ENCODE assay signal across 15 mouse cellular contexts in genomic region chr13:53919851-53920381, GRCm38 (mm10).
A peak's percentile ranks its signal among the peaks of the same experiment; 100 is the strongest.
DNase-seq lines count a peak whose midpoint lies in the region; ATAC-seq and TF ChIP-seq lines count a peak whose summit lies in the region.
"Had no signal": no experiment of that assay in that cellular context is flagged by ENCODE, and none has a peak within 500 bp of the region (broad histone marks: within the 10 kb centered on the region; RNA-seq: fewer than 3 reads in every experiment).

No protein-coding gene starts in this region.

- no peak overlapping the region for H3K4me3 ChIP-seq in heart, embryonic 10.5 days
- H3K4me3 ChIP-seq in lung, embryonic 14.5 days (ENCODE audit: low read depth, low read length): no peak overlapping the region
- no peak overlapping the region for H3K4me3 ChIP-seq in lung, adult 2 months (replicated peaks; ENCODE audit: extremely low read depth, low read depth, low read length)
- H3K4me3 ChIP-seq in heart, embryonic 15.5 days: no peak overlapping the region
- no peak overlapping the region for H3K4me3 ChIP-seq in stomach, embryonic 15.5 days (replicated peaks)
- H3K4me3 ChIP-seq: embryonic facial prominence, embryonic 13.5 days; gastrocnemius, adult 2 months; hindbrain, embryonic 15.5 days had no signal

- DNase-seq in heart, embryonic 10.5 days (ENCODE audit: low spot score): peak; percentile 54
- no peak for DNase-seq in heart, postnatal 4 days
- peak; percentile 68 for DNase-seq in lung, embryonic 14.5 days
- DNase-seq in lung, adult 2 months: no peak
- DNase-seq: cerebellum, postnatal 25 days; gastrocnemius, adult 2 months; right cerebral cortex, postnatal 14 days; thymus, postnatal 4 days had no signal

- no peak overlapping the region for H3K4me2 ChIP-seq in lung, embryonic 14.5 days
- H3K4me2 ChIP-seq in heart, embryonic 15.5 days: no peak overlapping the region
- H3K4me2 ChIP-seq in stomach, embryonic 15.5 days: no peak overlapping the region
- H3K4me2 ChIP-seq: embryonic facial prominence, embryonic 13.5 days; hindbrain, embryonic 15.5 days had no signal

- H3K4me1 ChIP-seq in heart, embryonic 10.5 days: peaks cover 13% of the 10 kb centered on the region; the same call in 1 of the 2 replicates
- peaks cover 11% of the 10 kb centered on the region; the same call in 1 of the 2 replicates for H3K4me1 ChIP-seq in lung, embryonic 14.5 days (ENCODE audit: insufficient read depth)
- no peaks in the 10 kb centered on the region for H3K4me1 ChIP-seq in lung, adult 2 months (ENCODE audit: control insufficient read depth, insufficient read depth, low read length)
- H3K4me1 ChIP-seq in heart, embryonic 15.5 days (replicated peaks): peaks cover 32% of the 10 kb centered on the region
- peaks cover 6% of the 10 kb centered on the region; the same call in 1 of the 2 replicates for H3K4me1 ChIP-seq in stomach, embryonic 15.5 days
- H3K4me1 ChIP-seq: embryonic facial prominence, embryonic 13.5 days; hindbrain, embryonic 15.5 days had no signal

- H3K36me3 ChIP-seq in heart, embryonic 10.5 days: no peaks in the 10 kb centered on the region
- H3K36me3 ChIP-seq in lung, embryonic 14.5 days (ENCODE audit: insufficient read depth): no peaks in the 10 kb centered on the region
- H3K36me3 ChIP-seq in heart, embryonic 15.5 days: no peaks in the 10 kb centered on the region
- no peaks in the 10 kb centered on the region for H3K36me3 ChIP-seq in stomach, embryonic 15.5 days
- H3K36me3 ChIP-seq: embryonic facial prominence, embryonic 13.5 days; hindbrain, embryonic 15.5 days had no signal

- peak; percentile 52; the same call in 1 of the 2 replicates for ATAC-seq in lung, embryonic 14.5 days (ENCODE audit: insufficient read depth)
- 0 out of 2 replicates have a peak, but pooled peaks have one; percentile 35 for ATAC-seq in heart, embryonic 15.5 days (replicated peaks; ENCODE audit: insufficient number of reproducible peaks, insufficient read depth, low FRiP score, low read depth)
- peak; percentile 85; the same call in 1 of the 2 replicates for ATAC-seq in stomach, embryonic 15.5 days (ENCODE audit: insufficient read depth, low FRiP score, low read depth)
- ATAC-seq in cerebellum, adult (ENCODE audit: insufficient number of reproducible peaks, low FRiP score, low TSS enrichment): no peak
- ATAC-seq in inflammation-experienced regulatory T-cells, adult 6 months: no peak
- ATAC-seq: forebrain, embryonic 14.5 days had no signal

- no peak overlapping the region for H3K9ac ChIP-seq in lung, embryonic 14.5 days
- no peak overlapping the region for H3K9ac ChIP-seq in heart, embryonic 15.5 days
- no peak overlapping the region for H3K9ac ChIP-seq in stomach, embryonic 15.5 days
- H3K9ac ChIP-seq: embryonic facial prominence, embryonic 13.5 days; hindbrain, embryonic 15.5 days had no signal

- H3K9me3 ChIP-seq in heart, embryonic 10.5 days: no peaks in the 10 kb centered on the region
- H3K9me3 ChIP-seq in lung, embryonic 14.5 days (ENCODE audit: low read depth, low read length): no peaks in the 10 kb centered on the region
- H3K9me3 ChIP-seq in heart, embryonic 15.5 days (replicated peaks): no peaks in the 10 kb centered on the region
- H3K9me3 ChIP-seq in stomach, embryonic 15.5 days: no peaks in the 10 kb centered on the region
- H3K9me3 ChIP-seq: embryonic facial prominence, embryonic 13.5 days; hindbrain, embryonic 15.5 days had no signal

- no peak for TF ChIP-seq CTCF in lung, embryonic 14.5 days (IDR thresholded peaks at IDR 0.05; ENCODE audit: low read depth)
- TF ChIP-seq CTCF in lung, adult 2 months (IDR thresholded peaks at IDR 0.05; ENCODE audit: insufficient read depth, low read length): no peak

- 0 out of 2 replicates have a peak overlapping the region, but pooled peaks have one; percentile 18 for H3K27ac ChIP-seq in heart, embryonic 10.5 days
- peak overlapping the region; percentile 2; the same call in 1 of the 2 replicates for H3K27ac ChIP-seq in lung, embryonic 14.5 days (ENCODE audit: low read depth)
- peak overlapping the region; percentile 28 for H3K27ac ChIP-seq in heart, embryonic 15.5 days
- H3K27ac ChIP-seq in stomach, embryonic 15.5 days: no peak overlapping the region
- H3K27ac ChIP-seq: embryonic facial prominence, embryonic 13.5 days; gastrocnemius, adult 2 months; hindbrain, embryonic 15.5 days had no signal

- WGBS in heart, embryonic 10.5 days: 40% methylated on average over 5 of the region's 5 CpGs
- 22% methylated on average over 5 of the region's 5 CpGs for WGBS in lung, embryonic 14.5 days
- WGBS in lung, adult 2 months: 15% methylated on average over 5 of the region's 5 CpGs
- 13% methylated on average over 5 of the region's 5 CpGs for WGBS in heart, embryonic 15.5 days
- WGBS in stomach, embryonic 15.5 days: 34% methylated on average over 5 of the region's 5 CpGs

- no peak for TF ChIP-seq POLR2A in lung, adult 2 months (IDR thresholded peaks at IDR 0.05; ENCODE audit: borderline replicate concordance, extremely low read depth, low read depth, low read length)

- H3K27me3 ChIP-seq in heart, embryonic 10.5 days (ENCODE audit: insufficient read depth, poor library complexity, severe bottlenecking): no peaks in the 10 kb centered on the region
- no peaks in the 10 kb centered on the region for H3K27me3 ChIP-seq in lung, embryonic 14.5 days (ENCODE audit: insufficient read depth, low read length)
- no peaks in the 10 kb centered on the region for H3K27me3 ChIP-seq in heart, embryonic 15.5 days
- no peaks in the 10 kb centered on the region for H3K27me3 ChIP-seq in stomach, embryonic 15.5 days (replicated peaks)
- H3K27me3 ChIP-seq: embryonic facial prominence, embryonic 13.5 days; hindbrain, embryonic 15.5 days had no signal

Comparison
In these comparisons a context has a peak if more than half of its experiments do, and no peak if none do; other contexts are left out.
1. DNase-seq: peak in heart, embryonic 10.5 days (single experiment) and lung, embryonic 14.5 days (single experiment); none in heart, postnatal 4 days (single experiment) and lung, adult 2 months (single experiment).
2. ATAC-seq: peak in lung, embryonic 14.5 days (single experiment), heart, embryonic 15.5 days (single experiment) and stomach, embryonic 15.5 days (single experiment); none in cerebellum, adult (single experiment) and inflammation-experienced regulatory T-cells, adult 6 months (single experiment).